Mouse (Mus musculus) CH12.LX (cell line): Measurements from ENCODE around the gene Pdlim1. TPM values are rescaled to one million over a fixed set of nuclear protein-coding genes. Genes with fewer than 3 reads are reported as not detected.

Source experiments
- DNase-seq: peaks from one replicate; pipeline ENCODE4 v3.0.0-alpha.2; 2013; ENCODE audit errors: extremely low read depth
- H3K27ac ChIP-seq: 2 replicates; pipeline ENCODE4 v1.5.1; 2012; ENCODE audit warnings: low read depth, mild to moderate bottlenecking, control low read depth, moderate library complexity; ENCODE audit not compliant: insufficient read depth
- H3K27me3 ChIP-seq: replicated peaks from 2 replicates; pipeline ENCODE3; 2012; ENCODE audit warnings: inconsistent platforms
- H3K36me3 ChIP-seq, 2 experiments: replicated peaks in 1 of 2; 2 replicates each; pipeline versions ENCODE3 to v1.6.1; 2012; ENCODE audit warnings: inconsistent platforms in 1 of 2, low read length in 1 of 2, mild to moderate bottlenecking in 1 of 2, mixed read lengths in 1 of 2, moderate library complexity in 1 of 2; ENCODE audit not compliant: control insufficient read depth in 1 of 2, insufficient read depth in 1 of 2
- H3K4me1 ChIP-seq, 2 experiments: 2 replicates each; pipeline ENCODE4 v1.6.1; 2012; ENCODE audit warnings: inconsistent platforms in 1 of 2, moderate library complexity in 1 of 2; ENCODE audit not compliant: insufficient read depth in 2 of 2, control insufficient read depth in 1 of 2
- H3K4me2 ChIP-seq: 2 replicates; pipeline ENCODE4 v1.6.1; 2012; ENCODE audit warnings: low read depth, mild to moderate bottlenecking, control low read depth; ENCODE audit not compliant: poor library complexity, insufficient read depth, severe bottlenecking
- H3K4me3 ChIP-seq, 3 experiments: fragments of 150-350 bp in 1 of 3; sonication (generic) in 1 of 3; replicated peaks in 1 of 3; 2 replicates each; pipeline versions ENCODE3 to v1.5.1; 2011 to 2012; ENCODE audit warnings: low read depth in 2 of 3, low read length in 2 of 3, mild to moderate bottlenecking in 2 of 3, moderate library complexity in 2 of 3, control low read depth in 1 of 3, improper control_type of control experiment in 1 of 3, inconsistent platforms in 1 of 3, mixed read lengths in 1 of 3; ENCODE audit not compliant: poor library complexity in 1 of 3
- H3K79me2 ChIP-seq: replicated peaks from 2 replicates; pipeline ENCODE4 v1.6.1; 2012; ENCODE audit warnings: mild to moderate bottlenecking, moderate library complexity; ENCODE audit not compliant: control insufficient read depth, poor library complexity, insufficient read depth, severe bottlenecking; ENCODE audit errors: extremely low read depth
- H3K9ac ChIP-seq: 2 replicates; pipeline ENCODE4 v1.6.1; 2012; ENCODE audit warnings: low read depth, mild to moderate bottlenecking, control low read depth, moderate library complexity; ENCODE audit not compliant: insufficient read depth
- H3K9me3 ChIP-seq: replicated peaks from 2 replicates; pipeline ENCODE3; 2012; ENCODE audit warnings: low read length, inconsistent platforms, mixed read lengths
- CTCF ChIP-seq, 2 experiments: IDR thresholded peaks in 1 of 2; conservative IDR thresholded peaks in 1 of 2; 2 replicates each; pipeline ENCODE4 v1.5.1; 2011 to 2012; ENCODE audit warnings: low read depth in 2 of 2, low read length in 2 of 2, improper control_type of control experiment in 1 of 2, inconsistent platforms in 1 of 2, mild to moderate bottlenecking in 1 of 2, moderate library complexity in 1 of 2
- E2F4 ChIP-seq: IDR thresholded peaks from 2 replicates; pipeline ENCODE4 v1.6.1; 2011; ENCODE audit warnings: low read depth, low read length, improper control_type of control experiment; ENCODE audit not compliant: insufficient replicate concordance
- ETS1 ChIP-seq: conservative IDR thresholded peaks from 2 replicates; pipeline ENCODE4 v1.6.1; 2012; ENCODE audit warnings: low read depth, mild to moderate bottlenecking, inconsistent platforms, low read length, improper control_type of control experiment, moderate library complexity
- HCFC1 ChIP-seq: IDR thresholded peaks from 2 replicates; pipeline ENCODE4 v1.6.1; 2012; ENCODE audit warnings: low read depth, mild to moderate bottlenecking, inconsistent platforms, low read length, improper control_type of control experiment
- JUN ChIP-seq: IDR thresholded peaks from 2 replicates; pipeline ENCODE4 v1.6.1; 2011; ENCODE audit warnings: low read depth, mild to moderate bottlenecking, low read length, improper control_type of control experiment, moderate library complexity; ENCODE audit not compliant: insufficient read depth
- MAFK ChIP-seq: IDR thresholded peaks from 2 replicates; pipeline ENCODE4 v1.6.1; 2011; ENCODE audit warnings: low read length, improper control_type of control experiment; ENCODE audit not compliant: insufficient replicate concordance
- MAX ChIP-seq: IDR thresholded peaks from 2 replicates; pipeline ENCODE4 v1.6.1; 2011; ENCODE audit warnings: low read length, improper control_type of control experiment
- MXI1 ChIP-seq: IDR thresholded peaks from 2 replicates; pipeline ENCODE4 v1.6.1; 2011; ENCODE audit warnings: mild to moderate bottlenecking, low read depth, low read length, improper control_type of control experiment
- MYC ChIP-seq: IDR thresholded peaks from 2 replicates; pipeline ENCODE4 v1.6.1; 2011; ENCODE audit warnings: low read depth, mild to moderate bottlenecking, improper control_type of control experiment, low read length
- PAX5 ChIP-seq: IDR thresholded peaks from 2 replicates; pipeline ENCODE4 v1.6.1; 2012; ENCODE audit warnings: low read length, inconsistent platforms, mixed read lengths
- POLR2AphosphoS2 ChIP-seq: IDR thresholded peaks from 2 replicates; pipeline ENCODE4 v1.6.1; 2011; ENCODE audit warnings: low read depth, low read length, improper control_type of control experiment
- RAD21 ChIP-seq: IDR thresholded peaks from 2 replicates; pipeline ENCODE4 v1.6.1; 2011; ENCODE audit warnings: low read depth, mild to moderate bottlenecking, low read length, improper control_type of control experiment, moderate library complexity
- RCOR1 ChIP-seq: conservative IDR thresholded peaks from 2 replicates; pipeline ENCODE4 v1.6.1; 2012; ENCODE audit warnings: low read depth, mild to moderate bottlenecking, inconsistent platforms, low read length, improper control_type of control experiment
- TCF12 ChIP-seq: IDR thresholded peaks from 2 replicates; pipeline ENCODE4 v1.6.1; 2014; ENCODE audit warnings: low read depth, mild to moderate bottlenecking, inconsistent platforms, low read length, improper control_type of control experiment
- UBTF ChIP-seq: IDR thresholded peaks from 2 replicates; pipeline ENCODE4 v1.6.1; 2012; ENCODE audit warnings: low read depth, mild to moderate bottlenecking, inconsistent platforms, low read length, improper control_type of control experiment, moderate library complexity
- USF1 ChIP-seq: IDR thresholded peaks from 2 replicates; pipeline ENCODE4 v1.6.1; 2014; ENCODE audit warnings: low read depth, mild to moderate bottlenecking, inconsistent platforms, low read length, improper control_type of control experiment
- USF2 ChIP-seq: conservative IDR thresholded peaks from 2 replicates; pipeline ENCODE4 v1.6.1; 2011; ENCODE audit warnings: low read depth, low read length, improper control_type of control experiment
- ZC3H11A ChIP-seq: IDR thresholded peaks from 2 replicates; pipeline ENCODE4 v1.6.1; 2012; ENCODE audit warnings: low read depth, mild to moderate bottlenecking, inconsistent platforms, low read length, improper control_type of control experiment
- ZMIZ1 ChIP-seq: IDR thresholded peaks from 2 replicates; pipeline ENCODE4 v1.6.1; 2012; ENCODE audit warnings: low read depth, mild to moderate bottlenecking, inconsistent platforms, low read length, improper control_type of control experiment
- ZNF384 ChIP-seq: IDR thresholded peaks from 2 replicates; pipeline ENCODE4 v1.6.1; 2012; ENCODE audit warnings: low read depth, low read length, improper control_type of control experiment, inconsistent platforms
- dilution Hi-C: fragments of 300-500 bp; cut with MboI; formaldehyde crosslinking; loops from 2 replicates; pipeline ENCODE4 v1.14.3; 2020; ENCODE audit warnings: low sequenced_read_pairs; ENCODE audit not compliant: extremely low pct_unique_long_range_greater_than_20kb, extremely low pct_ligation_motif_present
- in situ Hi-C: fragments of 300-500 bp; cut with MboI; formaldehyde crosslinking; loops from 3 replicates; pipeline ENCODE4 v1.14.3; 2019; ENCODE audit warnings: low sequenced_read_pairs, low pct_ligation_motif_present, low pct_unique_long_range_greater_than_20kb, mixed read lengths
- polyA plus RNA-seq: library from polyadenylated mRNA; unstranded; fragments of >175 nt; gene quantifications from 2 replicates; pipeline ENCODE4 v1.2.1, GENCODE M21; 2012; ENCODE audit warnings: low read depth; ENCODE audit not compliant: insufficient read length
- total RNA-seq, 2 experiments: library from RNA; depleted of rRNA; stranded (reverse); fragments of 300-350 nt in 1 of 2; fragments of >200 nt in 1 of 2; gene quantifications; 2 replicates each; pipeline ENCODE4 v1.2.3; 2012 to 2014

Pdlim1 gene
- total and polyA plus RNA-seq, 3 experiments, result 15.1 to 54.9 (median 18.7) TPM

- no peak overlapping the region for H3K9ac ChIP-seq
- dilution Hi-C loops, result no loop called here
- no peak for DNase-seq
- no peak for TF ChIP-seq USF2
- no peak for TF ChIP-seq JUN
- no peak for TF ChIP-seq ZNF384
- no peak for TF ChIP-seq MYC
- TF ChIP-seq PAX5, result no peak
- TF ChIP-seq MAX, result no peak
- no peak for TF ChIP-seq ZMIZ1
- TF ChIP-seq HCFC1, result no peak
- no peak for TF ChIP-seq E2F4
- no peak for TF ChIP-seq POLR2AphosphoS2
- H3K9me3 ChIP-seq, result no peaks in the 10 kb centered on the region
- in situ Hi-C loops, result no loop called here
- no peaks in the 10 kb centered on the region for H3K27me3 ChIP-seq
- peaks cover 0 to 20% of the 10 kb centered on the region in 2 experiments for H3K36me3 ChIP-seq
- no peaks in the 10 kb centered on the region for H3K79me2 ChIP-seq
- H3K4me3 ChIP-seq, result no peak overlapping the region
- no peak overlapping the region for H3K4me2 ChIP-seq
- no peak overlapping the region for H3K27ac ChIP-seq
- H3K4me1 ChIP-seq, result no peaks in the 10 kb centered on the region
These were observed 33.8 kb upstream of the Pdlim1 start for GRCm38 (mm10) chr19:40305456-40305855.

- H3K27me3 ChIP-seq, result no peaks in the 10 kb centered on the region
- no peaks in the 10 kb centered on the region for H3K4me1 ChIP-seq
- no peak overlapping the region for H3K4me2 ChIP-seq
- no peak overlapping the region for H3K9ac ChIP-seq
- dilution Hi-C loops (no loop called here), in situ Hi-C loops (no loop called here)
- H3K79me2 ChIP-seq, result no peaks in the 10 kb centered on the region
- H3K36me3 ChIP-seq, result peaks cover 0 to 8% of the 10 kb centered on the region in 2 experiments
- no peak for DNase-seq
- H3K9me3 ChIP-seq, result no peaks in the 10 kb centered on the region
- no peak overlapping the region for H3K27ac ChIP-seq
- H3K4me3 ChIP-seq, result no peak overlapping the region
- TF ChIP-seq TCF12 (no peak), MXI1 (no peak), PAX5 (no peak), MYC (no peak), CTCF (conservative IDR thresholded peaks at IDR 0.05 in 1 of 2, IDR thresholded peaks at IDR 0.05 in 1 of 2; ENCODE audit: low read depth in 2 of 2, low read length in 2 of 2) (no peak), MAFK (no peak), ETS1 (no peak), ZMIZ1 (no peak), RCOR1 (no peak), UBTF (no peak), RAD21 (no peak), USF1 (no peak), ZC3H11A (no peak)
- TF ChIP-seq, all 38 proteins: peak for 0
These were observed 31.3 kb upstream of the Pdlim1 start for GRCm38 (mm10) chr19:40302916-40303315.
